Mouse (Mus musculus) lung, embryonic 14.5 days (tissue): Measurements from ENCODE around the gene Ifitm6. TPM values are rescaled to one million over a fixed set of nuclear protein-coding genes. Genes with fewer than 3 reads are reported as not detected.
A peak's percentile ranks its signal among the peaks of the same experiment; 100 is the strongest.

ENCODE experiments used
- ATAC-seq: fragments of 200-750 bp; cut with Nextera tagmentation; 2 replicates; pipeline ENCODE4 v1.8.0; 2017; ENCODE audit warnings: mild to moderate bottlenecking, moderate TSS enrichment, moderate library complexity; ENCODE audit not compliant: insufficient read depth
- DNase-seq: peaks from one replicate; pipeline ENCODE4 v3.0.0-alpha.2; 2015
- H3K27ac ChIP-seq: fragments of 300-500 bp; sonication (generic); 2 replicates; pipeline ENCODE4 v1.5.1; 2014; ENCODE audit warnings: low read depth, mild to moderate bottlenecking, moderate library complexity
- H3K27me3 ChIP-seq: fragments of 300-500 bp; sonication (generic); 2 replicates; pipeline ENCODE4 v1.6.1; 2014; ENCODE audit warnings: low read length, control low read depth; ENCODE audit not compliant: insufficient read depth
- H3K36me3 ChIP-seq: fragments of 300-500 bp; sonication (generic); 2 replicates; pipeline ENCODE4 v1.6.1; 2014; ENCODE audit warnings: control low read depth; ENCODE audit not compliant: insufficient read depth
- H3K4me1 ChIP-seq: fragments of 300-500 bp; sonication (generic); 2 replicates; pipeline ENCODE4 v1.6.1; 2014; ENCODE audit warnings: antibody characterized with exemption, control low read depth; ENCODE audit not compliant: insufficient read depth
- H3K4me2 ChIP-seq: fragments of 300-500 bp; sonication (generic); 2 replicates; pipeline ENCODE4 v1.6.1; 2014; ENCODE audit warnings: mild to moderate bottlenecking
- H3K4me3 ChIP-seq: fragments of 300-500 bp; sonication (generic); 2 replicates; pipeline ENCODE4 v1.5.1; 2014; ENCODE audit warnings: low read depth, low read length
- H3K9ac ChIP-seq: fragments of 300-500 bp; sonication (generic); 2 replicates; pipeline ENCODE4 v1.6.1; 2014
- H3K9me3 ChIP-seq: fragments of 300-500 bp; sonication (generic); 2 replicates; pipeline ENCODE4 v1.6.1; 2016; ENCODE audit warnings: low read depth, low read length, control low read depth
- CTCF ChIP-seq: IDR thresholded peaks from 2 replicates; pipeline ENCODE4 v1.5.1; 2016; ENCODE audit warnings: antibody characterized with exemption, low read depth
- WGBS: fragments of 180-500 bp; shearing (Covaris S2); extraction: QIAGEN DNeasy Blood & Tissue Kit; methylation state at CpG from one replicate; pipeline ENCODE4 v1.1.7; 2014; 5-methylcytosine and 5-hydroxymethylcytosine counted together
- polyA plus RNA-seq: library from polyadenylated mRNA; unstranded; fragments of >200 nt; fragmentation: Nextera tagmentation; extraction: Ambion mirVana; gene quantifications from 2 replicates; pipeline ENCODE4 v1.2.1, GENCODE M21; 2014

Ifitm6 gene
- polyA plus RNA-seq, 1 experiment from 2014 or later, result 0.49 TPM

DNA sequence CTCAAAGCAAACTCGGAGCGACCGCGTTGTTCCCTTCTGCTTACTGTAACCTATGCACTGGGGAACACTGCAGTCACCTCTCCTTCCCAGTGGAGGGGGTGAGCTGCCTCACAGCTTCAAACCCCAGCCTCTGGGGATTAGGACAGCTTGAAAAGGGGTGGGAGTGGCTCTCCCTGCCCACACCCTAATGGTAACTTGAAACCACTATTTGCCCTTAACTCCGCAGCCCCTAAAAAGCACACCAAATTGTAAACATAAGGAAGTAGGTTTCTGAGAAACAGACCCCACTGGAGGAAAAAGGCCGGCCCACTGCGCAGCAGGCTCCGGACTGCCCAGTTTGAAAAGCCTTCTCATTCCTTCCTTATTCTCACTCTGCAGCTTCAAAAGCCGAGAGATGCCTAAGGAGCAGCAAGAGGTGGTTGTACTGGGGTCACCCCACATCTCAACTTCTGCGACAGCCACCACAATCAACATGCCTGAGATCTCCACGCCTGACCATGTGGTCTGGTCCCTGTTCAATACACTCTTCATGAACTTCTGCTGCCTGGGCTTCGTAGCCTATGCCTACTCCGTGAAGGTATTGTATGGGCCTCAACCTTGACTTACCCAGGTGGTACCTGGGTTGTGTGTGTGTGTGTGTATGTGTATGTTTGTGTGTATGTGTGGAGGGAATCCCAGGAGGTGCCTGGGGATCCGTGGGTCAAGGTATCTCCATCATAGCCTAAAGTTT lies 49.7 kb downstream of the Ifitm6 start:
- H3K27me3 ChIP-seq, result no peaks in the 10 kb centered on the region
- peak overlapping the region; percentile 59; the same call in 1 of the 2 replicates for H3K27ac ChIP-seq
- no peaks in the 10 kb centered on the region for H3K36me3 ChIP-seq
- H3K4me3 ChIP-seq, result no peak overlapping the region
- 0 out of 2 replicates have a peak, but pooled peaks cover 6% of the 10 kb centered on the region for H3K4me1 ChIP-seq
- H3K9me3 ChIP-seq, result no peaks in the 10 kb centered on the region
- H3K4me2 ChIP-seq, result peak overlapping the region; percentile 48
- 6% methylated on average over 14 of the region's 14 CpGs for WGBS
- TF ChIP-seq CTCF, result no peak
- peak; percentile 74 for ATAC-seq
- no peak overlapping the region for H3K9ac ChIP-seq
- DNase-seq, result peak; percentile 66

DNA sequence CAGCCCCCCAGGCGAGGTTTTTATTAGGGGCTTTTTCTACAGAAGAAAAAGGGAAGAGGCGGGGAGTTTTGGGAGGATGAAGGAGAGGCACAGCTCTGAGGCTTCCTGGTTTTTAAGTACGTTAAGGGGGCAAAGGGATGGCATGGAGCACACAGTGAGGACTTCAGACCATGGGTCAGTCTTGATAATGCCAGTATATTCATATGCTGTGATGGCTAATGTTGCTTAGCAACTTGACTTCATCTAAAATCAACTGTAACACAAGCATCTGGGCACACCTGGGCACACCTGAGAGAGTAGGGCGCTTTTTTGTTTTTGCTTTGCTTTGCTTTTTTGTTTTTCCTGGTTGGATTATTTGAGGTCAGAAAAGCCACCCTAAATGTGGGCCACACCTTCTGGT lies 50.8 kb downstream of the Ifitm6 start, which contains the start of gene Ifitm1:
Ifitm1 (plus strand) TSS at position 301 of the 400 bp plus-strand sequence.
- no peaks in the 10 kb centered on the region for H3K27me3 ChIP-seq
- no peak for TF ChIP-seq CTCF
- 0 out of 2 replicates have a peak, but pooled peaks cover 6% of the 10 kb centered on the region for H3K4me1 ChIP-seq
- no peaks in the 10 kb centered on the region for H3K36me3 ChIP-seq
- H3K4me3 ChIP-seq, result no peak within 1 kb of the TSS
- H3K9me3 ChIP-seq, result no peaks in the 10 kb centered on the region
- DNase-seq (no peak), ATAC-seq (no peak)
- no peak within 1 kb of the TSS for H3K9ac ChIP-seq
- peak within 1 kb of the TSS; percentile 59; the same call in 1 of the 2 replicates for H3K27ac ChIP-seq
- peak within 1 kb of the TSS; percentile 48 for H3K4me2 ChIP-seq
- WGBS, result 89% methylated on average over 4 of the region's 4 CpGs

Other genes with a start within 250 kb of the Ifitm6 start
- 0.68 TPM in 1 of 2 replicates, not detected in the other for gene Syce1, start 230.1 kb downstream of the Ifitm6 start, polyA plus RNA-seq
- 0.77 and 0.83 TPM in 2 replicates for gene Zfp941, start 195.7 kb downstream of the Ifitm6 start, polyA plus RNA-seq
- gene Urah, start 182.9 kb downstream of the Ifitm6 start, polyA plus RNA-seq, result 2.2 and 3.2 TPM in 2 replicates
- not detected in 2 replicates for gene Scgb1c1, start 172.4 kb downstream of the Ifitm6 start, polyA plus RNA-seq
- gene Odf3, start 170.1 kb downstream of the Ifitm6 start, polyA plus RNA-seq, result 0.18 TPM in 1 of 2 replicates, not detected in the other
- gene Gm45785, start 161.6 kb downstream of the Ifitm6 start, polyA plus RNA-seq, result not detected in 2 replicates
- gene Ric8a, start 161.0 kb downstream of the Ifitm6 start, polyA plus RNA-seq, result 53.8 and 54.8 TPM in 2 replicates
- 40.9 and 47.0 TPM in 2 replicates for gene Bet1l, start 160.3 kb downstream of the Ifitm6 start, polyA plus RNA-seq
- gene Psmd13, start 136.0 kb downstream of the Ifitm6 start, polyA plus RNA-seq, result 139 and 167 TPM in 2 replicates
- gene Sirt3, start 135.6 kb downstream of the Ifitm6 start, polyA plus RNA-seq, result 16.6 and 18.2 TPM in 2 replicates
- 1.7 TPM in 1 of 2 replicates, not detected in the other for gene Cox8b, start 117.5 kb downstream of the Ifitm6 start, polyA plus RNA-seq
- 0.08 TPM in 1 of 2 replicates, not detected in the other for gene Nlrp6, start 97.0 kb downstream of the Ifitm6 start, polyA plus RNA-seq
- gene Pgghg, start 76.5 kb downstream of the Ifitm6 start, polyA plus RNA-seq, result 20.7 and 22.6 TPM in 2 replicates
- 1.0 and 1.3 TPM in 2 replicates for gene Ifitm5, start 67.6 kb downstream of the Ifitm6 start, polyA plus RNA-seq
- not detected in 2 replicates for gene Gm45717, start 62.0 kb downstream of the Ifitm6 start, polyA plus RNA-seq
- gene Ifitm2, start 61.9 kb downstream of the Ifitm6 start, polyA plus RNA-seq, result 1,035 and 1,087 TPM in 2 replicates
- 35.4 and 42.5 TPM in 2 replicates for gene Ifitm1, start 50.7 kb downstream of the Ifitm6 start, polyA plus RNA-seq
- gene Ifitm3, start 7.2 kb downstream of the Ifitm6 start, polyA plus RNA-seq, result 164 and 183 TPM in 2 replicates
- not detected in 2 replicates for gene Gm17387, start 11.2 kb upstream of the Ifitm6 start, polyA plus RNA-seq
- gene B4galnt4, start 43.2 kb upstream of the Ifitm6 start, polyA plus RNA-seq, result 5.6 and 7.1 TPM in 2 replicates
- gene Pkp3, start 60.3 kb upstream of the Ifitm6 start, polyA plus RNA-seq, result 7.5 and 8.7 TPM in 2 replicates
- gene Sigirr, start 82.6 kb upstream of the Ifitm6 start, polyA plus RNA-seq, result 7.8 and 9.8 TPM in 2 replicates
- gene Ano9, start 99.9 kb upstream of the Ifitm6 start, polyA plus RNA-seq, result 4.2 and 4.3 TPM in 2 replicates
- 50.6 and 57.7 TPM in 2 replicates for gene Ptdss2, start 104.5 kb upstream of the Ifitm6 start, polyA plus RNA-seq
- gene Rnh1, start 154.9 kb upstream of the Ifitm6 start, polyA plus RNA-seq, result 124 and 130 TPM in 2 replicates
- gene Hras, start 176.1 kb upstream of the Ifitm6 start, polyA plus RNA-seq, result 85.8 and 97.4 TPM in 2 replicates
- 3.8 and 4.3 TPM in 2 replicates for gene Lrrc56, start 176.2 kb upstream of the Ifitm6 start, polyA plus RNA-seq
- 0.74 and 1.4 TPM in 2 replicates for gene Lmntd2, start 196.2 kb upstream of the Ifitm6 start, polyA plus RNA-seq
- 38.9 and 41.1 TPM in 2 replicates for gene Rassf7, start 197.9 kb upstream of the Ifitm6 start, polyA plus RNA-seq
- 80.7 and 85.4 TPM in 2 replicates for gene Phrf1, start 210.9 kb upstream of the Ifitm6 start, polyA plus RNA-seq
- 1.0 and 1.9 TPM in 2 replicates for gene Irf7, start 248.6 kb upstream of the Ifitm6 start, polyA plus RNA-seq